Mouse (Mus musculus): ENCODE measurements around the gene Proca1.

GRCm38 (mm10) chr11:78190041-78190440 lies 3.2 kb upstream of the Proca1 start:
- TF ChIP-seq GATA1 (IDR thresholded peaks at IDR 0.05; ENCODE audit: low read length) (no peak), TAL1 (IDR thresholded peaks at IDR 0.05; ENCODE audit: low read length) (no peak)

All from erythroblast, embryonic 14.5 days (primary cell).